Mouse (Mus musculus): ENCODE data around the gene Gm7579. TPM values are rescaled to one million over a fixed set of nuclear protein-coding genes. Genes with fewer than 3 reads are reported as not detected.

Gene Gm7579
- polyA plus RNA-seq, 1 experiment: not detected

Other genes starting within 250 kb of the Gm7579 start
- gene Mob2, start 150.8 kb upstream of the Gm7579 start, polyA plus RNA-seq (2012; rRNA removed): 42.2 and 42.9 TPM in 2 replicates
- 110 and 114 TPM in 2 replicates for gene Dusp8, start 116.0 kb upstream of the Gm7579 start, polyA plus RNA-seq (2012; rRNA removed)
- not detected in 2 replicates for gene Gm45618, start 91.1 kb upstream of the Gm7579 start, polyA plus RNA-seq (2012; rRNA removed)
- gene Gm39115, start 75.8 kb upstream of the Gm7579 start, polyA plus RNA-seq (2012; rRNA removed): not detected in 2 replicates
- not detected in 2 replicates for gene Gm45337, start 67.3 kb upstream of the Gm7579 start, polyA plus RNA-seq (2012; rRNA removed)
- not detected in 2 replicates for gene Gm29735, start 54.7 kb upstream of the Gm7579 start, polyA plus RNA-seq (2012; rRNA removed)
- gene Gm4553, start 46.1 kb upstream of the Gm7579 start, polyA plus RNA-seq (2012; rRNA removed): not detected in 2 replicates
- gene Krtap5-2, start 35.9 kb upstream of the Gm7579 start, polyA plus RNA-seq (2012; rRNA removed): not detected in 2 replicates
- not detected in 2 replicates for gene Gm10153, start 21.5 kb upstream of the Gm7579 start, polyA plus RNA-seq (2012; rRNA removed)
- 0.06 and 0.13 TPM in 2 replicates for gene Krtap5-3, start 10.5 kb upstream of the Gm7579 start, polyA plus RNA-seq (2012; rRNA removed)
- gene Krtap5-5, start 18.1 kb downstream of the Gm7579 start, polyA plus RNA-seq (2012; rRNA removed): not detected in 2 replicates
- not detected in 2 replicates for gene Gm40460, start 29.2 kb downstream of the Gm7579 start, polyA plus RNA-seq (2012; rRNA removed)
- not detected in 2 replicates for gene Gm2431, start 46.5 kb downstream of the Gm7579 start, polyA plus RNA-seq (2012; rRNA removed)
- gene Gm4559, start 62.5 kb downstream of the Gm7579 start, polyA plus RNA-seq (2012; rRNA removed): not detected in 2 replicates
- 0.21 TPM in 1 of 2 replicates, not detected in the other for gene Krtap5-1, start 85.3 kb downstream of the Gm7579 start, polyA plus RNA-seq (2012; rRNA removed)
- not detected in 2 replicates for gene Krtap5-4, start 91.7 kb downstream of the Gm7579 start, polyA plus RNA-seq (2012; rRNA removed)
- 36.7 and 45.5 TPM in 2 replicates for gene Ifitm10, start 161.9 kb downstream of the Gm7579 start, polyA plus RNA-seq (2012; rRNA removed)
- 0.17 and 0.40 TPM in 2 replicates for gene Gm49369, start 170.8 kb downstream of the Gm7579 start, polyA plus RNA-seq (2012; rRNA removed)
- gene Ctsd, start 176.2 kb downstream of the Gm7579 start, polyA plus RNA-seq (2012; rRNA removed): 383 and 391 TPM in 2 replicates
- gene Syt8, start 223.0 kb downstream of the Gm7579 start, polyA plus RNA-seq (2012; rRNA removed): not detected in 2 replicates
- 1.7 and 2.0 TPM in 2 replicates for gene Tnni2, start 229.9 kb downstream of the Gm7579 start, polyA plus RNA-seq (2012; rRNA removed)
- gene Lsp1, start 248.9 kb downstream of the Gm7579 start, polyA plus RNA-seq (2012; rRNA removed): 11.0 and 11.2 TPM in 2 replicates

Measured in frontal cortex, adult 2 months (tissue).